Mouse (Mus musculus): ENCODE results near the gene Tex9. TPM values are rescaled to one million over a fixed set of nuclear protein-coding genes. Genes with fewer than 3 reads are reported as not detected.

The Tex9 gene
- polyA plus RNA-seq, 1 experiment from 2014 or later, result 2.4 TPM

DNA sequence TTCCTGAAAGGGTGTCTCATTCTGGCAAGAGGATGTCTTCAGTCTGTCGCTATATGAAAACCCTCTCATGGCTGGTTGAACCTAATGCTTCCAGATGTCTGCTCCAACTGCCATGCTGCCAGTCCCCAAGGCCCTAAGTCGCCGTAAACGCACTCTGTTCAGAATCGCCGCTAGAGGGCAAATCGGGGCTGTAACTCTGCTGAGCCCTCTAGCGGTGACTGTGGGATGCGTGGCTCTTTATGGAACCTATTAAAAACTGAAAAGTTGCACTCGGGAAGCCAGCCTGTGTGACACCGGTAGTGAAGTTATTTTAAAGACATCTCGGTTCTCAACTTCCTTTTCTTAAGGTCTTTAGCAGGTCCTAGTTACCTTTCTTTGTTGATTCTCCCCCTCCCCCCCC is 38.2 kb upstream of the Tex9 start:
- Histone ChIP-seq H3K9ac (ENCODE audit: low read depth, low read length) (no peak overlapping the region), H3K27ac (ENCODE audit: low read length) (no peak overlapping the region; the same call in 1 of the 2 replicates), H3K4me3 (ENCODE audit: low read depth, low read length) (peak overlapping the region; percentile 11; the same call in 1 of the 2 replicates), H3K36me3 (ENCODE audit: control insufficient read depth, insufficient read depth) (no peaks in the 10 kb centered on the region), H3K4me1 (ENCODE audit: control insufficient read depth, low read depth, low read length) (peaks cover 16% of the 10 kb centered on the region), H3K9me3 (replicated peaks; ENCODE audit: control insufficient read depth, low read length) (no peaks in the 10 kb centered on the region), H3K4me2 (ENCODE audit: low read depth, low read length) (peak overlapping the region; percentile 92), H3K27me3 (ENCODE audit: control insufficient read depth, insufficient read depth, low read depth, low read length) (no peaks in the 10 kb centered on the region)
- ATAC-seq (ENCODE audit: low read depth), result 0 out of 2 replicates have a peak, but pooled peaks have one; percentile 17
- under 1% methylated on average over 12 of the region's 12 CpGs for WGBS (ENCODE audit: insufficient replicate concordance)

DNA sequence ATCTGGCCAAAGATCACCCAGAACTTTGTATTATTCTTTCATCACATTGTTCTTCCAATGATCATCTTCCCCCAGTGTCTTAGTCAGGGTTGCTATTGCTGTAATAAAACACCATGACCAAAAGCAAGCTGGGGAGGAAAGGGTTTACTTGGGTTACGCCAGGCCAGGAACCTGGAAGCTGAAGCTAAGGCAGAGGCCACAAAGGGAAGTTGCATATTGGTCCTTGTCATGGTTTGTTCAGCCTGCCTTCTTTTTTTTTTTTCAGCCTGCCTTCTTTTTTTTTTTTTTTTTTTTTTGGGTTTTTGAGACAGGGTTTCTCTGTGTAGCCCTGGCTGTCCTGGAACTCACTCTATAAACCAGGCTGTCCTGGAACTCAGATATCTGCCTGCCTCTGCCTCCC is 34.1 kb upstream of the Tex9 start:
- H3K4me1 ChIP-seq (ENCODE audit: control insufficient read depth, low read depth, low read length), result peaks cover 8% of the 10 kb centered on the region
- no peaks in the 10 kb centered on the region for H3K9me3 ChIP-seq (replicated peaks; ENCODE audit: control insufficient read depth, low read length)
- H3K4me2 ChIP-seq (ENCODE audit: low read depth, low read length), result no peak overlapping the region
- WGBS (ENCODE audit: insufficient replicate concordance), result 63% methylated on average over 1 of the region's 1 CpGs
- ATAC-seq (ENCODE audit: low read depth), result no peak
- no peak overlapping the region for H3K4me3 ChIP-seq (ENCODE audit: low read depth, low read length)
- no peaks in the 10 kb centered on the region for H3K27me3 ChIP-seq (ENCODE audit: control insufficient read depth, insufficient read depth, low read depth, low read length)
- no peak overlapping the region for H3K9ac ChIP-seq (ENCODE audit: low read depth, low read length)
- H3K27ac ChIP-seq (ENCODE audit: low read length), result no peak overlapping the region
- H3K36me3 ChIP-seq (ENCODE audit: control insufficient read depth, insufficient read depth), result no peaks in the 10 kb centered on the region

- H3K9me3 ChIP-seq (replicated peaks; ENCODE audit: control insufficient read depth, low read length), result no peaks in the 10 kb centered on the region
- no peaks in the 10 kb centered on the region for H3K36me3 ChIP-seq (ENCODE audit: control insufficient read depth, insufficient read depth)
- no peaks in the 10 kb centered on the region for H3K27me3 ChIP-seq (ENCODE audit: control insufficient read depth, insufficient read depth, low read depth, low read length)
- no peak overlapping the region for H3K4me2 ChIP-seq (ENCODE audit: low read depth, low read length)
- no peak overlapping the region for H3K4me3 ChIP-seq (ENCODE audit: low read depth, low read length)
- H3K27ac ChIP-seq (ENCODE audit: low read length), result no peak overlapping the region
- no peaks in the 10 kb centered on the region for H3K4me1 ChIP-seq (ENCODE audit: control insufficient read depth, low read depth, low read length)
- no peak for ATAC-seq (ENCODE audit: low read depth)
- no peak overlapping the region for H3K9ac ChIP-seq (ENCODE audit: low read depth, low read length)
Measured at GRCm38 (mm10) chr9:72520849-72521248, 28.8 kb upstream of the Tex9 start.

DNA sequence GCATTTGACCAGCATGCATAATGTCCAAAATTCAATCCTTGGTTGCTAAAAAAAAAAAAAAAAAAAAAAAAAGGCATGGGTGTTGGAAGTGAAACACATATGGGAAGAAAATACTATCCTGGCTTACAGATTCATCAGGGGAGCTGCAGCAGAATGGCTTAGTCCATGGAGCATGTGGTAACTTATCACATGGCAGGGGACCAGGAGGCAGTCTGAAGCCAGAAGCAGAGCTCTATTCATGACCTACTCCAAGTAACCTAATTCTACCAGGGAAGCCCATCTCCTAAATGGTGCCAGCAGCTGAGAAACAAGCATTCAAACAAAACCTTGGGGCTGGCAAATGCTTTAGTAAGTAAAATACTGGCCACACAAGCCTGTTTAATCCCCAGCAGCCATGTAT is 27.2 kb upstream of the Tex9 start:
- H3K4me3 ChIP-seq (ENCODE audit: low read depth, low read length), result no peak overlapping the region
- no peak overlapping the region for H3K27ac ChIP-seq (ENCODE audit: low read length)
- H3K9ac ChIP-seq (ENCODE audit: low read depth, low read length), result no peak overlapping the region
- no peaks in the 10 kb centered on the region for H3K9me3 ChIP-seq (replicated peaks; ENCODE audit: control insufficient read depth, low read length)
- no peaks in the 10 kb centered on the region for H3K4me1 ChIP-seq (ENCODE audit: control insufficient read depth, low read depth, low read length)
- H3K27me3 ChIP-seq (ENCODE audit: control insufficient read depth, insufficient read depth, low read depth, low read length), result no peaks in the 10 kb centered on the region
- no peak overlapping the region for H3K4me2 ChIP-seq (ENCODE audit: low read depth, low read length)
- ATAC-seq (ENCODE audit: low read depth), result no peak
- no peaks in the 10 kb centered on the region for H3K36me3 ChIP-seq (ENCODE audit: control insufficient read depth, insufficient read depth)

GRCm38 (mm10) chr9:72515366-72515765 is 23.4 kb upstream of the Tex9 start:
- Histone ChIP-seq H3K27ac (ENCODE audit: low read length) (no peak overlapping the region), H3K4me1 (ENCODE audit: control insufficient read depth, low read depth, low read length) (no peaks in the 10 kb centered on the region), H3K36me3 (ENCODE audit: control insufficient read depth, insufficient read depth) (no peaks in the 10 kb centered on the region), H3K9ac (ENCODE audit: low read depth, low read length) (no peak overlapping the region), H3K4me2 (ENCODE audit: low read depth, low read length) (no peak overlapping the region), H3K27me3 (ENCODE audit: control insufficient read depth, insufficient read depth, low read depth, low read length) (no peaks in the 10 kb centered on the region), H3K4me3 (ENCODE audit: low read depth, low read length) (no peak overlapping the region), H3K9me3 (replicated peaks; ENCODE audit: control insufficient read depth, low read length) (no peaks in the 10 kb centered on the region)
- no peak for ATAC-seq (ENCODE audit: low read depth)

DNA sequence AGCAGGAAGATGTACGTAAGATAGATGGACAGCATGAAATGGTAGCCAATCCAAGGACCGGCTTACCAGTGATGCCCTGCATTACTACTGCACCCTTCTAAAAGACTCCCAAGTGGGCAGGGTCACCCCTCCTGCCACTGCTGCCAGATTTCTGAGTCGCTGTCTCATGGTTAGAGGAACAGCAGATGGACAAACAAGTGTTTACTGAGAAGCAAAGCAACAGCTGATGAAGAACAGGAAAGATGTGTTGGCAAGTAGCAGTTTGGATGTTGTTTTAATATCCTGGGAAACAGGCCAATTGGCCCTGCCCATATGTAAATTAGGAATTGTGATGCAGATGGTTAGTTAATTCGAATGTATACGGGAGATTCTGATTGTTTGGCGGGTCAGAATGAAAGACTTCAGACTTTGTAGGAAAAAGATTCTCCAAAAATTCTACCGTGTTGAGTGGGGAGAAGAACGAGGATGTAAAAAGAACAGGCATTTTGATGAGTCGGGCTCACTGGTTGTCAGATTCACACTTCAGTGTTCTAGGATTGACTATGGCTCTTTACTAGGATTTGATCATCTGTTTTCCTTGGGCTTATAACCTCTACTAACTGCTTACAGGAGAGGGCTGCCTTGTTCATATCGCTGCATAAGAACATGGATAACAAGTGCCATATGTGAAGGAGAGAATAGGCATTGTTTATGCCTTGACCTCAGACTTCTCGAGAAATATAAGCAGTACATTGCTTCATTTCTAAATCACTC is 20.4 kb upstream of the Tex9 start:
- Histone ChIP-seq H3K9me3 (replicated peaks; ENCODE audit: control insufficient read depth, low read length) (no peaks in the 10 kb centered on the region), H3K27ac (ENCODE audit: low read length) (no peak overlapping the region), H3K4me3 (ENCODE audit: low read depth, low read length) (no peak overlapping the region), H3K27me3 (ENCODE audit: control insufficient read depth, insufficient read depth, low read depth, low read length) (no peaks in the 10 kb centered on the region), H3K4me2 (ENCODE audit: low read depth, low read length) (no peak overlapping the region), H3K9ac (ENCODE audit: low read depth, low read length) (no peak overlapping the region), H3K4me1 (ENCODE audit: control insufficient read depth, low read depth, low read length) (no peaks in the 10 kb centered on the region), H3K36me3 (ENCODE audit: control insufficient read depth, insufficient read depth) (no peaks in the 10 kb centered on the region)
- ATAC-seq (ENCODE audit: low read depth), result no peak
- 63% methylated on average over 11 of the region's 11 CpGs for WGBS (ENCODE audit: insufficient replicate concordance)

DNA sequence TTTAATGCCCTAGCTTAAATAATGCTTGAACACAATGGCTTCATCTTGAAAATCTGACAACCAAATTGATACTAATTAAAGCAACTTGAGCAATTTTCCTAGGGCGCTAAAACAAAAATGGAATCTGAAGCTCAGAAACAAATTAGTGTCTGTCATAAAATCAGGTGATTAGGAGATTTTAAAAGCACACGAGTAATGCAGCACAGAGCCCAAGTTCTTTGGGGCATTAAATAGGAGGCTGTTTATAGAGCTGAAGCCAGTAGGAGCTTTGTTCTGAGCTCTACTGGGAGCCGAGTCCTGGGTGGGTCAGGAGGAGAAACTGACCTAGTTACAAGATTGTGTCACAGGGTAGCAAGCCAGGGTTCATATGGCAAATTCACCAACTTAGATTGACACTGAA is 5.2 kb upstream of the Tex9 start:
- WGBS (ENCODE audit: insufficient replicate concordance), result 68% methylated on average over 3 of the region's 3 CpGs
- Histone ChIP-seq H3K27ac (ENCODE audit: low read length) (no peak overlapping the region), H3K4me3 (ENCODE audit: low read depth, low read length) (no peak overlapping the region), H3K4me2 (ENCODE audit: low read depth, low read length) (no peak overlapping the region), H3K4me1 (ENCODE audit: control insufficient read depth, low read depth, low read length) (peaks cover 3% of the 10 kb centered on the region), H3K9ac (ENCODE audit: low read depth, low read length) (no peak overlapping the region), H3K9me3 (replicated peaks; ENCODE audit: control insufficient read depth, low read length) (no peaks in the 10 kb centered on the region), H3K36me3 (ENCODE audit: control insufficient read depth, insufficient read depth) (no peaks in the 10 kb centered on the region), H3K27me3 (ENCODE audit: control insufficient read depth, insufficient read depth, low read depth, low read length) (no peaks in the 10 kb centered on the region)
- no peak for ATAC-seq (ENCODE audit: low read depth)

DNA sequence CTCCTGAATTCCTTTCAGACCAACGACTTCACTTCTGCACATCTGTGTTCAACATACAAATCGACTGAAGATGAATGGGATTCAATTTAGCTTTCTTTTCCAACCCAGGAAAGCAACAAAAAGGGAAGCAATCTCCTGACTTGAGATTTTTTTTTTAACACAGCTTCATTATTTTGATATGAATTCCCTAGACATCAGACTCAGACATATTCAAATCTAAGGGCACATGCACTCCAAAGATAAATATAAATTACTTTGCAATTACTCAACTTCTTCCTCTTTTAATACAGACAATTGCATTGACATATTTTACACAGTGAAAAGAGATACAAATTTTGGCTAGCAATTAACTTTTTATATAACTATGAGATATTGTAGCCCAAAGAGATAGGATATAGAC is 4.7 kb upstream of the Tex9 start:
- ATAC-seq (ENCODE audit: low read depth), result no peak
- Histone ChIP-seq H3K36me3 (ENCODE audit: control insufficient read depth, insufficient read depth) (no peaks in the 10 kb centered on the region), H3K4me1 (ENCODE audit: control insufficient read depth, low read depth, low read length) (peaks cover 6% of the 10 kb centered on the region), H3K4me3 (ENCODE audit: low read depth, low read length) (no peak overlapping the region), H3K27ac (ENCODE audit: low read length) (no peak overlapping the region), H3K27me3 (ENCODE audit: control insufficient read depth, insufficient read depth, low read depth, low read length) (no peaks in the 10 kb centered on the region), H3K4me2 (ENCODE audit: low read depth, low read length) (no peak overlapping the region), H3K9me3 (replicated peaks; ENCODE audit: control insufficient read depth, low read length) (no peaks in the 10 kb centered on the region), H3K9ac (ENCODE audit: low read depth, low read length) (no peak overlapping the region)
- WGBS (ENCODE audit: insufficient replicate concordance), result 50% methylated on average over 2 of the region's 2 CpGs

GRCm38 (mm10) chr9:72493984-72494685 is 2.1 kb upstream of the Tex9 start:
- no peak for ATAC-seq (ENCODE audit: low read depth)
- Histone ChIP-seq H3K27me3 (ENCODE audit: control insufficient read depth, insufficient read depth, low read depth, low read length) (no peaks in the 10 kb centered on the region), H3K4me2 (ENCODE audit: low read depth, low read length) (no peak overlapping the region), H3K4me3 (ENCODE audit: low read depth, low read length) (no peak overlapping the region), H3K9ac (ENCODE audit: low read depth, low read length) (no peak overlapping the region), H3K9me3 (replicated peaks; ENCODE audit: control insufficient read depth, low read length) (no peaks in the 10 kb centered on the region), H3K27ac (ENCODE audit: low read length) (no peak overlapping the region), H3K36me3 (ENCODE audit: control insufficient read depth, insufficient read depth) (no peaks in the 10 kb centered on the region), H3K4me1 (ENCODE audit: control insufficient read depth, low read depth, low read length) (peaks cover 18% of the 10 kb centered on the region)
- WGBS (ENCODE audit: insufficient replicate concordance), result 70% methylated on average over 3 of the region's 3 CpGs

All from liver, embryonic 16.5 days (tissue).